Mouse (Mus musculus): ENCODE measurements at regions not wholly inside any gene's neighbourhood (a gene's known extent, or its start where the extent isn't known, plus 50 kb on each side); places are given as distances from the start of the nearest gene placed in this dataset.

GRCm38 (mm10) chr17:68084446-68084845 lies 80.5 kb upstream of the Arhgap28 start:
- no peak for ATAC-seq (replicated peaks; ENCODE audit: low FRiP score)

GRCm38 (mm10) chr17:68087149-68087548 lies 83.2 kb upstream of the Arhgap28 start:
- no peak for ATAC-seq (replicated peaks; ENCODE audit: low FRiP score)
- Histone ChIP-seq H3K36me3 (ENCODE audit: control insufficient read depth, insufficient read depth, low read length) (no peaks in the 10 kb centered on the region), H3K27ac (ENCODE audit: low read depth, low read length) (no peak overlapping the region), H3K4me2 (ENCODE audit: low read depth, low read length, severe bottlenecking) (no peak overlapping the region), H3K4me1 (replicated peaks; ENCODE audit: control insufficient read depth, insufficient read depth, low read length) (no peaks in the 10 kb centered on the region), H3K4me3 (ENCODE audit: low read depth, low read length) (no peak overlapping the region), H3K9me3 (ENCODE audit: control insufficient read depth, low read length) (no peaks in the 10 kb centered on the region), H3K27me3 (ENCODE audit: control insufficient read depth, insufficient read depth, low read length) (no peaks in the 10 kb centered on the region), H3K9ac (ENCODE audit: low read length) (no peak overlapping the region)
- no peak for DNase-seq (ENCODE audit: low spot score)
- 76% methylated on average over 1 of the region's 1 CpGs for WGBS

More at GRCm38 (mm10) chr17:68084446-68084845, 80.5 kb upstream of the Arhgap28 start:
- Histone ChIP-seq H3K4me3 (ENCODE audit: low read depth, low read length) (no peak overlapping the region), H3K4me1 (replicated peaks; ENCODE audit: control insufficient read depth, insufficient read depth, low read length) (no peaks in the 10 kb centered on the region), H3K27ac (ENCODE audit: low read depth, low read length) (no peak overlapping the region), H3K4me2 (ENCODE audit: low read depth, low read length, severe bottlenecking) (no peak overlapping the region), H3K36me3 (ENCODE audit: control insufficient read depth, insufficient read depth, low read length) (no peaks in the 10 kb centered on the region), H3K27me3 (ENCODE audit: control insufficient read depth, insufficient read depth, low read length) (no peaks in the 10 kb centered on the region), H3K9ac (ENCODE audit: low read length) (no peak overlapping the region), H3K9me3 (ENCODE audit: control insufficient read depth, low read length) (no peaks in the 10 kb centered on the region)
- 92% methylated on average over 2 of the region's 2 CpGs for WGBS
- DNase-seq (ENCODE audit: low spot score), result no peak

GRCm38 (mm10) chr17:68089179-68089578 lies 85.3 kb upstream of the Arhgap28 start:
- H3K27ac ChIP-seq (ENCODE audit: low read depth, low read length), result no peak overlapping the region
- H3K4me1 ChIP-seq (replicated peaks; ENCODE audit: control insufficient read depth, insufficient read depth, low read length), result no peaks in the 10 kb centered on the region
- no peaks in the 10 kb centered on the region for H3K9me3 ChIP-seq (ENCODE audit: control insufficient read depth, low read length)
- no peaks in the 10 kb centered on the region for H3K27me3 ChIP-seq (ENCODE audit: control insufficient read depth, insufficient read depth, low read length)
- no peaks in the 10 kb centered on the region for H3K36me3 ChIP-seq (ENCODE audit: control insufficient read depth, insufficient read depth, low read length)
- ATAC-seq (replicated peaks; ENCODE audit: low FRiP score) (no peak), DNase-seq (ENCODE audit: low spot score) (no peak)
- H3K4me2 ChIP-seq (ENCODE audit: low read depth, low read length, severe bottlenecking), result no peak overlapping the region
- no peak overlapping the region for H3K4me3 ChIP-seq (ENCODE audit: low read depth, low read length)
- no peak overlapping the region for H3K9ac ChIP-seq (ENCODE audit: low read length)
- 92% methylated on average over 1 of the region's 1 CpGs for WGBS

- ATAC-seq (replicated peaks; ENCODE audit: low FRiP score) (no peak), DNase-seq (ENCODE audit: low spot score) (no peak)
- Histone ChIP-seq H3K36me3 (ENCODE audit: control insufficient read depth, insufficient read depth, low read length) (no peaks in the 10 kb centered on the region), H3K9ac (ENCODE audit: low read length) (no peak overlapping the region), H3K27ac (ENCODE audit: low read depth, low read length) (no peak overlapping the region), H3K4me2 (ENCODE audit: low read depth, low read length, severe bottlenecking) (no peak overlapping the region), H3K9me3 (ENCODE audit: control insufficient read depth, low read length) (no peaks in the 10 kb centered on the region), H3K4me1 (replicated peaks; ENCODE audit: control insufficient read depth, insufficient read depth, low read length) (no peaks in the 10 kb centered on the region), H3K27me3 (ENCODE audit: control insufficient read depth, insufficient read depth, low read length) (no peaks in the 10 kb centered on the region), H3K4me3 (ENCODE audit: low read depth, low read length) (no peak overlapping the region)
- WGBS, result 90% methylated on average over 1 of the region's 1 CpGs
Observed at GRCm38 (mm10) chr17:68089830-68090229, 85.9 kb upstream of the Arhgap28 start.

- Histone ChIP-seq H3K4me1 (replicated peaks; ENCODE audit: control insufficient read depth, insufficient read depth, low read length) (no peaks in the 10 kb centered on the region), H3K4me3 (ENCODE audit: low read depth, low read length) (no peak overlapping the region), H3K4me2 (ENCODE audit: low read depth, low read length, severe bottlenecking) (no peak overlapping the region), H3K9ac (ENCODE audit: low read length) (no peak overlapping the region), H3K9me3 (ENCODE audit: control insufficient read depth, low read length) (no peaks in the 10 kb centered on the region), H3K36me3 (ENCODE audit: control insufficient read depth, insufficient read depth, low read length) (no peaks in the 10 kb centered on the region), H3K27me3 (ENCODE audit: control insufficient read depth, insufficient read depth, low read length) (no peaks in the 10 kb centered on the region), H3K27ac (ENCODE audit: low read depth, low read length) (no peak overlapping the region)
- ATAC-seq (replicated peaks; ENCODE audit: low FRiP score) (no peak), DNase-seq (ENCODE audit: low spot score) (no peak)
- WGBS, result 58% methylated on average over 2 of the region's 2 CpGs
Observed at GRCm38 (mm10) chr17:68096982-68097381, 93.1 kb upstream of the Arhgap28 start.

GRCm38 (mm10) chr17:68097436-68097835 lies 93.5 kb upstream of the Arhgap28 start:
- Histone ChIP-seq H3K4me2 (ENCODE audit: low read depth, low read length, severe bottlenecking) (no peak overlapping the region), H3K27ac (ENCODE audit: low read depth, low read length) (no peak overlapping the region), H3K4me1 (replicated peaks; ENCODE audit: control insufficient read depth, insufficient read depth, low read length) (no peaks in the 10 kb centered on the region), H3K9me3 (ENCODE audit: control insufficient read depth, low read length) (no peaks in the 10 kb centered on the region), H3K36me3 (ENCODE audit: control insufficient read depth, insufficient read depth, low read length) (no peaks in the 10 kb centered on the region), H3K4me3 (ENCODE audit: low read depth, low read length) (no peak overlapping the region), H3K9ac (ENCODE audit: low read length) (no peak overlapping the region), H3K27me3 (ENCODE audit: control insufficient read depth, insufficient read depth, low read length) (no peaks in the 10 kb centered on the region)
- DNase-seq (ENCODE audit: low spot score) (no peak), ATAC-seq (replicated peaks; ENCODE audit: low FRiP score) (no peak)
- WGBS, result 87% methylated on average over 6 of the region's 6 CpGs

GRCm38 (mm10) chr17:68100093-68100492 lies 96.2 kb upstream of the Arhgap28 start:
- Histone ChIP-seq H3K36me3 (ENCODE audit: control insufficient read depth, insufficient read depth, low read length) (no peaks in the 10 kb centered on the region), H3K9me3 (ENCODE audit: control insufficient read depth, low read length) (no peaks in the 10 kb centered on the region), H3K4me3 (ENCODE audit: low read depth, low read length) (no peak overlapping the region), H3K27me3 (ENCODE audit: control insufficient read depth, insufficient read depth, low read length) (no peaks in the 10 kb centered on the region), H3K27ac (ENCODE audit: low read depth, low read length) (no peak overlapping the region), H3K4me1 (replicated peaks; ENCODE audit: control insufficient read depth, insufficient read depth, low read length) (no peaks in the 10 kb centered on the region), H3K9ac (ENCODE audit: low read length) (no peak overlapping the region), H3K4me2 (ENCODE audit: low read depth, low read length, severe bottlenecking) (no peak overlapping the region)
- DNase-seq (ENCODE audit: low spot score) (no peak), ATAC-seq (replicated peaks; ENCODE audit: low FRiP score) (no peak)
- WGBS, result 85% methylated on average over 2 of the region's 2 CpGs

GRCm38 (mm10) chr17:68103346-68103745 lies 99.4 kb upstream of the Arhgap28 start:
- no peak for ATAC-seq (replicated peaks; ENCODE audit: low FRiP score)
- H3K27ac ChIP-seq (ENCODE audit: low read depth, low read length), result no peak overlapping the region
- 88% methylated on average over 6 of the region's 6 CpGs for WGBS

GRCm38 (mm10) chr17:68106366-68106765 lies 102.4 kb upstream of the Arhgap28 start:
- Histone ChIP-seq H3K27me3 (ENCODE audit: control insufficient read depth, insufficient read depth, low read length) (no peaks in the 10 kb centered on the region), H3K9me3 (ENCODE audit: control insufficient read depth, low read length) (no peaks in the 10 kb centered on the region), H3K9ac (ENCODE audit: low read length) (no peak overlapping the region), H3K4me2 (ENCODE audit: low read depth, low read length, severe bottlenecking) (no peak overlapping the region), H3K36me3 (ENCODE audit: control insufficient read depth, insufficient read depth, low read length) (no peaks in the 10 kb centered on the region), H3K4me1 (replicated peaks; ENCODE audit: control insufficient read depth, insufficient read depth, low read length) (no peaks in the 10 kb centered on the region), H3K4me3 (ENCODE audit: low read depth, low read length) (no peak overlapping the region), H3K27ac (ENCODE audit: low read depth, low read length) (no peak overlapping the region)
- WGBS, result 72% methylated on average over 8 of the region's 8 CpGs
- ATAC-seq (replicated peaks; ENCODE audit: low FRiP score) (no peak), DNase-seq (ENCODE audit: low spot score) (no peak)

More at GRCm38 (mm10) chr17:68103346-68103745, 99.4 kb upstream of the Arhgap28 start:
- no peaks in the 10 kb centered on the region for H3K4me1 ChIP-seq (replicated peaks; ENCODE audit: control insufficient read depth, insufficient read depth, low read length)
- H3K9ac ChIP-seq (ENCODE audit: low read length), result no peak overlapping the region
- no peaks in the 10 kb centered on the region for H3K9me3 ChIP-seq (ENCODE audit: control insufficient read depth, low read length)
- no peak overlapping the region for H3K4me2 ChIP-seq (ENCODE audit: low read depth, low read length, severe bottlenecking)
- no peak overlapping the region for H3K4me3 ChIP-seq (ENCODE audit: low read depth, low read length)
- H3K36me3 ChIP-seq (ENCODE audit: control insufficient read depth, insufficient read depth, low read length), result no peaks in the 10 kb centered on the region
- no peaks in the 10 kb centered on the region for H3K27me3 ChIP-seq (ENCODE audit: control insufficient read depth, insufficient read depth, low read length)
- no peak for DNase-seq (ENCODE audit: low spot score)

All from forebrain, embryonic 11.5 days (tissue).